Mouse (Mus musculus): ENCODE data around the gene Cracr2b. TPM values are rescaled to one million over a fixed set of nuclear protein-coding genes. Genes with fewer than 3 reads are reported as not detected.
A peak's percentile ranks its signal among the peaks of the same experiment; 100 is the strongest.

Cracr2b gene
- total and polyA plus RNA-seq, 3 experiments, result not detected

DNA sequence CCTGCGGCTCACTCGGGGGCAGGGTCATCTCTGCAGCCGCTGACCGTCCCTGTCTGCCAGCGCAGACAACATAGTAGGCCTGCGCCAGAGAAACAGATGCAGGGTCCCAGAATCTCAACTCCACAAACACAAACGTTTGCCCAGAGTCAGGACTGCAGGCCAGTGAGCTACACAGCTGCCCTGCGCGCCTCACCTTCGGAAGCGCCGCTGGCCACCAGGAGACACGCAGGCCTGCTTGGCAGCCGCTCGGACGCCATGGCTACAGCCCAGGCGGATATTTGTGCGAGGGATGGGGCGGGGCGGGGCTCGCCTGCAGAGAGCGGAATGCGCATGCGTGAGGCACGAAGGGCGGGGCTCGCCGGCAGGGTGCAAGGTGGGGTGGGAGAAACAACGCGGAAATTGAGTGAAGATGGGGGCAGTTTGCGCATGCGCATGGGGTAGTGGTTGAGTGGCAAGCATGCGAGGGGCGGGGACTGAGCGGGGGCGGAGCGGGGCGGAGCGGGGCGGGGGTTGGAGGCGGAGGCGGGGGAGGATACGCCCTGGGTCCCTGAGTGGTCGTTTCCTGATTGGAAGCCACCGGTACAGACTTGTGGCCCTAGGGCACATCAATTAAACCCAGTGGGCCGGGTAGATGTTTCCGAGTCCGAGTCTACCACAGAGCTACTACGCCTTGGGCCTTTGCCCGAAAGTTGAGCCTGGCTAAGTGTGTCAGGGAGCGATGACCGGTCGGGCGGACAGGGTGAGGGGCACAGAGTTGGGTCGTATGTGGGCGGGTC, 46.9 kb upstream of the Cracr2b start, which contains the start of gene Gatd1 (continued):
- TF ChIP-seq ZKSCAN1 (IDR thresholded peaks at IDR 0.05; ENCODE audit: borderline replicate concordance, low read depth, low read length) (no peak; the same call in 1 of the 2 replicates), USF2 (conservative IDR thresholded peaks at IDR 0.05; ENCODE audit: low read depth, low read length) (no peak), JUN (IDR thresholded peaks at IDR 0.05; ENCODE audit: insufficient read depth, low read depth, low read length) (no peak), ZNF384 (IDR thresholded peaks at IDR 0.05; ENCODE audit: low read depth, low read length) (no peak), CHD1 (IDR thresholded peaks at IDR 0.05; ENCODE audit: low read depth, low read length) (no peak), USF1 (IDR thresholded peaks at IDR 0.05; ENCODE audit: low read depth, low read length) (no peak), ELF1 (IDR thresholded peaks at IDR 0.05; ENCODE audit: low read depth, low read length) (peak; percentile 94), POLR2A (IDR thresholded peaks at IDR 0.05; ENCODE audit: low read depth, low read length) (peak; percentile 87), BHLHE40 (IDR thresholded peaks at IDR 0.05; ENCODE audit: low read depth, low read length) (no peak)

DNA sequence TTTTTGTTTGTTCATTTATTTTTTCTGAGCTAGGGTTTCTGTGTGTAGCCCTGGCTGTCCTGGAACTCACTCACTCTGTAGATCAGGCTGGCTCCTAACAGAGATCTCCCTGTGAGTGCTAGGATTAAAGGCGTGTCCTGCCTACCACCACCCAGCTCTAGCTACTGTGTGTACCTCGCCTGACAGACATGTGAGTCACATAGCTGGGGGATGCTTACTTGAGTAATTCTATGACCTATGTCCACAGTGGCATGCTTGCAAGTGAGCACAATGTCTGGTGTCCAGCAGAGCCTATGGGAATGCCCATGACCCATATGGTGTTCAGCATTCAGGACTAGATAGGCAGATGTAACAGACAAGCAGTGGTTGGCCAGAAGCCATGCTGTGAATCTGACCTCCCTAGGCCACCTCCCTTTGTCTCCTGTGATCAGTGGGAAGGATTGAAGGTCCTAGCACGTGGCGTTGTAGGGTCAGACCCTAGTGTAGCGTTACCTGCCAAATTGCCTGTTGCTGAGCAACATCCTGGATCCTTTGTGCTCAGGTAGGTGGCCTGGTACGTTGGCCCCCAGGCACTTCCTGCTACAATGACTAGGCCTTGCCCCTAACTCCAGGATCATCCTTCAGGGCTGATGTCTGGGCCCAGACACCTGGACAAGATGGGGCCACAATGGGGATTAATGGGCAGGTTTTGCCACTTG, 44.6 kb upstream of the Cracr2b start:
- dilution Hi-C loops (cut with MboI; ENCODE audit: extremely low pct_ligation_motif_present, extremely low pct_unique_long_range_greater_than_20kb, low sequenced_read_pairs), result no loop called here
- H3K79me2 ChIP-seq (replicated peaks; ENCODE audit: control insufficient read depth, extremely low read depth, insufficient read depth, poor library complexity, severe bottlenecking), result no peaks in the 10 kb centered on the region
- no peak overlapping the region for H3K4me2 ChIP-seq (ENCODE audit: insufficient read depth, low read depth, poor library complexity, severe bottlenecking)
- H3K9ac ChIP-seq (ENCODE audit: insufficient read depth, low read depth), result no peak overlapping the region
- peaks cover 3 to 35% of the 10 kb centered on the region in 2 experiments; a peak in 2 of 4 replicates for H3K4me1 ChIP-seq (ENCODE audit: control insufficient read depth in 1 of 2, insufficient read depth in 2 of 2)
- no peaks in the 10 kb centered on the region for H3K27me3 ChIP-seq (replicated peaks)
- no peak overlapping the region for H3K4me3 ChIP-seq (replicated peaks in 1 of 3; ENCODE audit: low read depth in 2 of 3, low read length in 2 of 3, poor library complexity in 1 of 3)
- no peaks in the 10 kb centered on the region for H3K9me3 ChIP-seq (replicated peaks; ENCODE audit: low read length)
- no peak overlapping the region for H3K27ac ChIP-seq (ENCODE audit: insufficient read depth, low read depth)
- H3K36me3 ChIP-seq (replicated peaks in 1 of 2; ENCODE audit: control insufficient read depth in 1 of 2, insufficient read depth in 1 of 2, low read length in 1 of 2), result peaks cover 0 to 8% of the 10 kb centered on the region in 2 experiments
- TF ChIP-seq BHLHE40 (IDR thresholded peaks at IDR 0.05; ENCODE audit: low read depth, low read length) (no peak), JUN (IDR thresholded peaks at IDR 0.05; ENCODE audit: insufficient read depth, low read depth, low read length) (no peak), ZC3H11A (IDR thresholded peaks at IDR 0.05; ENCODE audit: low read depth, low read length) (no peak), PAX5 (IDR thresholded peaks at IDR 0.05; ENCODE audit: low read length) (no peak), ZNF384 (IDR thresholded peaks at IDR 0.05; ENCODE audit: low read depth, low read length) (no peak), MYC (IDR thresholded peaks at IDR 0.05; ENCODE audit: low read depth, low read length) (no peak), ELF1 (IDR thresholded peaks at IDR 0.05; ENCODE audit: low read depth, low read length) (no peak), NRF1 (IDR thresholded peaks at IDR 0.05; ENCODE audit: low read depth, low read length) (no peak)
- no peak for DNase-seq (ENCODE audit: extremely low read depth)
- in situ Hi-C loops (cut with MboI; ENCODE audit: low pct_ligation_motif_present, low pct_unique_long_range_greater_than_20kb, low sequenced_read_pairs), result no loop called here
